Mouse (Mus musculus) CH12.LX (cell line): ENCODE measurements around the gene Nlrc3.

Source experiments
- CTCF ChIP-seq, 2 experiments: IDR thresholded peaks in 1 of 2; conservative IDR thresholded peaks in 1 of 2; 2 replicates each; pipeline ENCODE4 v1.5.1; 2011 to 2012; ENCODE audit warnings: low read depth in 2 of 2, low read length in 2 of 2, improper control_type of control experiment in 1 of 2, inconsistent platforms in 1 of 2, mild to moderate bottlenecking in 1 of 2, moderate library complexity in 1 of 2
- EP300 ChIP-seq: IDR thresholded peaks from 2 replicates; pipeline ENCODE4 v1.6.1; 2011; ENCODE audit warnings: low read length, improper control_type of control experiment
- ETS1 ChIP-seq: conservative IDR thresholded peaks from 2 replicates; pipeline ENCODE4 v1.6.1; 2012; ENCODE audit warnings: low read depth, mild to moderate bottlenecking, inconsistent platforms, low read length, improper control_type of control experiment, moderate library complexity
- MAFK ChIP-seq: IDR thresholded peaks from 2 replicates; pipeline ENCODE4 v1.6.1; 2011; ENCODE audit warnings: low read length, improper control_type of control experiment; ENCODE audit not compliant: insufficient replicate concordance
- NELFE ChIP-seq: IDR thresholded peaks from 2 replicates; pipeline ENCODE4 v1.6.1; 2011; ENCODE audit warnings: low read depth, low read length, improper control_type of control experiment
- NRF1 ChIP-seq: IDR thresholded peaks from 2 replicates; pipeline ENCODE4 v1.6.1; 2014; ENCODE audit warnings: low read depth, mild to moderate bottlenecking, inconsistent platforms, low read length, improper control_type of control experiment, moderate library complexity
- POLR2A ChIP-seq: IDR thresholded peaks from 2 replicates; pipeline ENCODE4 v1.6.1; 2011; ENCODE audit warnings: low read depth, mild to moderate bottlenecking, improper control_type of control experiment, low read length
- RCOR1 ChIP-seq: conservative IDR thresholded peaks from 2 replicates; pipeline ENCODE4 v1.6.1; 2012; ENCODE audit warnings: low read depth, mild to moderate bottlenecking, inconsistent platforms, low read length, improper control_type of control experiment
- TBP ChIP-seq: conservative IDR thresholded peaks from 2 replicates; pipeline ENCODE4 v1.6.1; 2011; ENCODE audit warnings: low read depth, low read length, improper control_type of control experiment
- TCF12 ChIP-seq: IDR thresholded peaks from 2 replicates; pipeline ENCODE4 v1.6.1; 2014; ENCODE audit warnings: low read depth, mild to moderate bottlenecking, inconsistent platforms, low read length, improper control_type of control experiment
- UBTF ChIP-seq: IDR thresholded peaks from 2 replicates; pipeline ENCODE4 v1.6.1; 2012; ENCODE audit warnings: low read depth, mild to moderate bottlenecking, inconsistent platforms, low read length, improper control_type of control experiment, moderate library complexity
- USF1 ChIP-seq: IDR thresholded peaks from 2 replicates; pipeline ENCODE4 v1.6.1; 2014; ENCODE audit warnings: low read depth, mild to moderate bottlenecking, inconsistent platforms, low read length, improper control_type of control experiment
- USF2 ChIP-seq: conservative IDR thresholded peaks from 2 replicates; pipeline ENCODE4 v1.6.1; 2011; ENCODE audit warnings: low read depth, low read length, improper control_type of control experiment
- ZKSCAN1 ChIP-seq: IDR thresholded peaks from 2 replicates; pipeline ENCODE4 v1.6.1; 2012; ENCODE audit warnings: low read depth, inconsistent platforms, low read length, improper control_type of control experiment, borderline replicate concordance

DNA sequence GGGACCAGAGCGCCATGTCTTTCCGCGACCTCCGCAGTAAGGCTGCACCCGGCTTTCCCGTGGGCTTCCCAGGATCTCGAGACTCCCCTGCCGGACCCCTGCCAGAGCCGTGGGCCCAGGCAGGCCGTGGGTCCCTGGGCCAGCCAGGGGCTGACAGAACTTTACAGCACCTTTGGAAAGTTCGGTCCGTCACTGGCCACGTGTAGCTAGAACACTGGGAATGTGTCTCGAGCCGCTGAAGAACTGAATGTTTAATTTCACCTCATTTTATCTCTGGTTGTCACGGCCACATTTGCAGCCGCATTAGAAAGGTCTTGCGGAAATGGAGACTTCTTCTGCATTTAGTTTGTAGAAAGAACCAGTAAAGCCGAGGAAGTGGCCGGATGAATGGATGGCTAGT lies 67.3 kb downstream of the Nlrc3 start:
- TF ChIP-seq CTCF (conservative IDR thresholded peaks at IDR 0.05 in 1 of 2, IDR thresholded peaks at IDR 0.05 in 1 of 2; ENCODE audit: low read depth in 2 of 2, low read length in 2 of 2) (no peak), TBP (no peak), NRF1 (no peak), RCOR1 (no peak), UBTF (no peak), POLR2A (no peak), USF2 (no peak), USF1 (no peak), MAFK (no peak), NELFE (no peak), EP300 (no peak), ZKSCAN1 (no peak), ETS1 (no peak), TCF12 (no peak)
